Mouse (Mus musculus): ENCODE results near the gene Opcml. TPM values are rescaled to one million over a fixed set of nuclear protein-coding genes. Genes with fewer than 3 reads are reported as not detected.

Opcml gene
- polyA plus RNA-seq, 1 experiment: 0.11 TPM

DNA sequence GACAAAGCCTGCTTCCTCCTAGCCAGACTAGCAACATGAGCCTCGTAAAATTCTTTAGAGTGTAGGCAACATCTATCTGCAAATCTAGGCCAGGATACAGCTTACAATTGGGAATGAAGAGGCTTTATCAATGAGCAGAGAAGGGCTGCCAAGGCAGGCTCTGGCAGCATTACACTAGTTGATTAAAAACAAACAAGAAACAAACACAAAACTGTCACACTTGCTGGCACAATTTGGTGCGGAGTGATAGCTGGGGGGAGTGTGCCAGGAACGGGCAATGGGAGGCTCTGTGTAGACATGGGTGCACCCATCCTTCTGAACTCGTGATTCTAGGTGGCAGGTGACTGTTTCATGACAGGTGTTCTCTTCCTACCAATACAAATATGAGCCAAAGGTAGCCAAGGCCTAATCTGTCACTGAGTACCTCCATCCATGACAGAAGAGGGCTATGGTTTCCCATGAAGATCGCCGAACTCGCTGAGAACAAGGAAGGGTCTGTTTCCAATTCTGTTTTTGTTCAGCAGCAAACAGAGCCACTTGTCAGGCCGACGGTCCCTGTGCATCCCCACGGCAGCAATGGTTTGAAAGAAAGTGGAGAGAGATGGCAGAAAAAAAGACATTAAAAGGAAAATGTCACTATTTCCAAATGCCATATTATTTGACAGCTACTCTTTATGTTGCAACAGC lies 574.0 kb downstream of the Opcml start:
- WGBS: 78% methylated on average over 10 of the region's 10 CpGs
- no peak for DNase-seq (ENCODE audit: low read depth, low spot score)

- no peak for DNase-seq (ENCODE audit: low read depth, low spot score)
- WGBS: 87% methylated on average over 2 of the region's 2 CpGs
Measured at GRCm38 (mm10) chr9:28365160-28365473, 574.5 kb downstream of the Opcml start.

DNA sequence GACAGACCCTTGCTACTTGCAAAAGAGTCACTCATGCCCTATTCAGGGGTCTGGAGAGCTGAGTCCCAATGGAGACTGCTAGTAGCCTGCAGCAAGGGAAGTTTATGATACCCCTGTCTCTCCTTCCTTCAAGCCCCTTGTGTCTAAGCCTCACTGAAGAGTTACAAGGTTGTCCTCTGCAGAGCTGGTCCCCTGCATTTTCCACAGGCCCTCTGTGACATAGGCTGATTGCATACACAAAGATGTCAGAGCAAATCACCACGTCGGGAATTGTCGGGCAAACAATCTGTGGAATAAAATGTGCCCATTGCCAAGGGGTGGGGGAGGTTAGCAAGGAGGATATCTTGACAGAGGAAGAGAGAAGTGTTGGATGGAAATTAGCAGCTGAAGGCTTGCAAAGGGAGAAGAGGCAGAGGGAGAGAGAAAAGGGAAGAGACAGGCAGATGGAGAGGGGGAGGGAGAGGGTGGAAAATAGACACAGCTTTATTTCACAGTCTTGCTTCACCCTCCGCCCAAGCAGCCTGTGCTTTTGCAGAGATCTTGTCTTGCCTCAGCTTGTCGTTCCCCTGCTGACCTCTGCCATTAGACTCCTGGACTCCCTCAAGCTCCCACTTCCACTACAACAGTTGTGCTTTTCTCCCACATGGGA lies 596.1 kb downstream of the Opcml start:
- WGBS: 43% methylated on average over 5 of the region's 5 CpGs
- DNase-seq (ENCODE audit: low read depth, low spot score): no peak

DNA sequence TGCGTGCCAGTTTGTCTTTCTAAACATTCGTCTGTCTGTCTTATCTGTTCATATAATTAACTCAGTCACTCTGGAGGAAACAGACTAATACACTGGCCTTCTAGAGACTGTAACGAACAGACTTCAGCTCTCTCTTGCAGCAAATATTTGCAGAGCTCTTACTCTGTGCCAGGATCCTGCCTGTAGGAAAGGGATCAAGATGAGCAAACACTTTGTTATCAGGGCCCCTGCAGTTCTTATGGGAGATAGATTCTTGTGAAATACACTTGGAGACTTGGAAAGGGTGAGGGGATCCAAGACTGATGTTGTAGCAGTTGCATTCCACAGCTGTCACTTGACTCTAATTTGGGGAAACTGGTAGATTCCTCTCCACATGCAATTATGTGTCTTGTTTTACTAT lies 604.6 kb downstream of the Opcml start:
- DNase-seq (ENCODE audit: low read depth, low spot score): no peak
- 5% methylated on average over 3 of the region's 3 CpGs for WGBS

DNA sequence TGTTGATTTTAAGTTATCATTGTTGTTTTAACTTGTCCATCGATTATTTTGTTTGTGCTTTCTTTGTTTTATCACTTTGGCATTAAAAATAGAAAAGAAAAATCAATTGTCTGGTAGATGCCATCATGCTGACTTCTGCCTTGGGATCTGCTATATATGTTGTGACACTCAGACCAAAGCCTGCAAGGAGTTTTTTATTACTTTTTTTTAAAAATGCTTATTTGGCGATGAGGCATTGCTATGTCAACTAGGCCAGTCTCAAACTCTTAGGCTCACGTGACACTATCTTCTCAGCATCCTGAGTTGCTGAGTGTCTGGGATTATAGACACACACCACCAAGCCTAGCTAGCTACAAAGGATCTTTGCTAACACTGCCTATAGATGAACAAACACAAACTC lies 605.1 kb downstream of the Opcml start:
- 53% methylated on average over 3 of the region's 3 CpGs for WGBS
- DNase-seq (ENCODE audit: low read depth, low spot score): no peak

DNA sequence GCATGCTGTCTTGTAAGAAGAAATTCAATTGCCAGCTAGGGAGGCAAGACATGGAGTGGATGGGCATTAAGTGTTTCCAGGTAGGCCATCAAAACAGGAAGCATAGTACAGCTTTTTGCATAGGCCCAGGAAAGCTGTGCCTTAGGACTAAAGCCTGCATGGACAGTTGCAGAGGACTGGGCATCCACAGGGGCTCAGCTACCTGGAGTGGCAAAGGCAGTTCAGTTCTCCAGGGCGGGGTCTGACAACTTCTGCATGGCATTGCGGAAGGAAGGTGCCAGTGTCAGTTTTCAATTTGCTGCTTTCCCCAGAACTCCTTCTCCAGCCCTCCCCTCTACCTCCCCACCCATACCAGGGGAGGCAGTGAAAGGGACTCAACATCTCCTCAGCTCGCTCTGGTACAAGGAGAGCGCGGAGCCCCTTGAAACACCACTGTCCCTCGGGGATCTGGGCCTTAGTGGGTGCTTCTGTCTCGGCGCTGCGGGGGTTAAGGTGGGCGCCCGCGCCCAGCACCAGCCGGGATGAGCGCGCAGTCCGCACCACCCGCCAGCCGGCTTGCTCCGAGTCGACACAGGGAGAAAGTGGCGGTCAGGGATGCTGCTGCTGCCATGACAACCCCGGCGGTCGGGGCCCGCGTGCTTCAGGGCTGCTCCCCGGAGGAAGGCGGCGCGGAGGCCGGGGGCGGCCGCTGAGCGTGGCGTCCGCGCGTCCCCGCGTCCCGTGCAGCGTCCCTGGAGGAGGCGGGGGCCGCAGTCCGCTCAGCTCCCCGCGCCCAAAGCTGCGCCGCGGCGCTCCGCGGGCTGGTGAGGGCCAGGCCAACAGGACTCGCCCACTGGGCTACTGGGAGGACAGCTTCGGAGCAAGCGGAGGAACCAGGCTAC lies 612.4 kb downstream of the Opcml start:
- DNase-seq (ENCODE audit: low read depth, low spot score): no peak
- 4% methylated on average over 54 of the region's 56 CpGs for WGBS

GRCm38 (mm10) chr9:28403831-28404562 lies 613.4 kb downstream of the Opcml start:
- no peak for DNase-seq (ENCODE audit: low read depth, low spot score)
- 8% methylated on average over 30 of the region's 30 CpGs for WGBS

DNA sequence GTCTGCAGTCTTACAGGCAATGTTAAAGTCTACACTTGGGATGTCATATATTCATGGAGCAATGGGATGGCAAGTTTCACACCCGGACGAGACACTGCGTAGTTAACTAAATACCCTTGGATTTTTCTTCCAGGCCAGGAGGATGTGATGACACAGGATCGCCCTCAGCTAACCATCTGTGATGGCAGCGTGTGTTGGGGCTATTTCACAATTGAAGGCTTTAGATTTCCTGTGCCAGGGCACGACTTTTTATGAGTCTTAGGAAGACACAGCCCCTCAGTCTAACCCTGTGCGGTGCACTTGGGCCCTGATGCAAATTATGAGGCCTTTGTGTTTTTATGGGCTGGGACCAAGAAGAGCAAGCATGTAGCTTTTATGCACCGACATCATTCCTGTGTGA lies 614.0 kb downstream of the Opcml start:
- WGBS: 60% methylated on average over 8 of the region's 8 CpGs
- no peak for DNase-seq (ENCODE audit: low read depth, low spot score)

DNA sequence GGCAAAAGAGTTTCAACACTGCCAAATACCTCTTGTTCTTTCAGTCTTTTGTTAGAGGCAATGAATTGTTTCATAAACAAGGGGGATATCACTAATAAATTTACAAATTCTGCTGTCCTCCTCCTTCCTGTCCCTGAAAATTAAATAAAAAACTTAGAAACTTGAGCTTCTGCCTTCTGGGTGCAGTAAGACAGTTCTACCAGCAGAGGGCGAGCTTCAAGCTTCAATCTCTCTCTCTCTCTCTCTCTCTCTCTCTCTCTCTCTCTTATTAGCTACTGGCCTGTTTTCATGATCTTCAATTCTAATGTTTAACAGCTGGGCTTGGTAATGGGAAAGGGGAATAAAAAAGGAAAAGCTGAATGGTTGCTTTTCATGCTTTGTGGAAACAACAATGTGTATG lies 615.2 kb downstream of the Opcml start:
- 0% methylated on average over 1 of the region's 1 CpGs for WGBS
- no peak for DNase-seq (ENCODE audit: low read depth, low spot score)

DNA sequence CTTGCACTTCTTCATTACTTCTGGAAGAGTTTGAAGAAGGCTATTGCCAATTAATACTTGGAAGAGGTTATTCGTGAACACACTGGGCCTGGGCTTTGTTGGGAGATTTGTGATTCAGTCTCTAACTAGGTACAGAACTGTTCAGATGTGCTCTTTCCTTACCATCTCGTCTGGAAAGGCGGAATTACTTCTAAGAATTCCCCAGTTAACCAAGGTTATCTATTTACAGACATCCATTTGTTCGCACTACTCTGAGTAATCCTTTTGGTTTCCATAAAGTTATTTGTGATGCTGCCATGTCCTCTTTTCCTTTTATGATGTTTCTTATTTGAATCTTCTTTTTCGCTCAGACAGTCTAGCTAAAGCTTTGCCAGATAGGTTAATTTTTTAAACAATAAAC lies 630.2 kb downstream of the Opcml start:
- no peak for DNase-seq (ENCODE audit: low read depth, low spot score)
- WGBS: 67% methylated on average over 5 of the region's 5 CpGs

DNA sequence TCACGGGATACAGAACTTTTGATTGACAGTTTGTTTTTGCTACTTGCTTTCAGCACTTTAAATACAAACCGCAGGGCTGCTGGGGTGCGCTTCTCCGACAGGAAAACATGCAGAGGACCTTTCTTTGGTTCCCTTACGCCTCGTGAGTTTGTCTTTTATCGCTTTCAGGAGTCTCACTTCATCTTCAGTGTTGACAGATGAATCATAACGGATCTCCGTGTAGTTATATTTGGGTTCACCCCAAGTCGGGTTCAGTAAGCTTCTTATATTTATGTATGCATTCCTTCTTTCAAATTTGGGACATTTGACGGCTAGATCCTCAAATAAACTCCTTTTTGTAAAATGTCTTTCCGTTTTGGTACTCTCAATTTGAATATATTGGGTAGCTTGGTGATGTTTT lies 632.8 kb downstream of the Opcml start:
- WGBS: 66% methylated on average over 12 of the region's 12 CpGs
- no peak for DNase-seq (ENCODE audit: low read depth, low spot score)

- no peak for DNase-seq (ENCODE audit: low read depth, low spot score)
- WGBS: 73% methylated on average over 8 of the region's 8 CpGs
Measured at GRCm38 (mm10) chr9:28432159-28432558, 641.6 kb downstream of the Opcml start.

- no peak for DNase-seq (ENCODE audit: low read depth, low spot score)
- WGBS: 75% methylated on average over 4 of the region's 4 CpGs
Measured at GRCm38 (mm10) chr9:28438752-28439151, 648.2 kb downstream of the Opcml start.

DNA sequence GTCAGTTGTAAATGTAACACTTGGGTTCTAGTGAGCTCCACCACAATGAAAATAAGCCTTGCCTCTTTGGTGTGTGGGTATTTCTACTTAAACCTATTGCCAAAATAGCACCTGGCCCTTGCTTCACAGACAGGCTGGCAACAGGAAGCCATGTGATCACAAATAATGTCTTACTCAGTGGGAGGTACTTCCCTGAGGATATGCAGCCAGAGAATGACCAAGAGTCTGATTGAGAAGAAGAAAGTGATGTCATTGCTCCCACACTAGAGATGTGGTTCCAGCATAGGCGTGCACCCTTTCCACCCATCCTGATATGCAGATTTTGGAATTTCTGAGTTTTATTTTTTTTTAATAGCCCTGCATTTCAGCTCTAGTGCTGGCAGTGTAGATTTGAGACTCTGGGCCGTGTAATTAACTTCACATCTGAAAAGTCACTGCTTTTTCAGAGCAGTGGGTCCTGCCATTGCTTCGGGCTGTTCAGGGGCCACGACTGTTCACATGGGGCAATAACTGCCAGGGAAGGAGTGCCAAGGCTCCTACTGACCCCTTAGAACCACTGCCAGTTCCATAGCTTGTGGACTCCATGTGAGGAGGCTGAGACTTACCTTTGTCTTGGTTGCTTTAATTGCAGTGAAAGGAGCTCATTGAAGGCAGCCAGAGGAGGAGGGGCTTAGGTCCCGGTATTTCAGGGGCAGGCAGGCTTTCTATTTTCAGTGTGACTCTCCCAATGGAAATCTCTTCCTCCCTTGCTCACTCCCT lies 649.0 kb downstream of the Opcml start:
- WGBS: 57% methylated on average over 5 of the region's 5 CpGs
- DNase-seq (ENCODE audit: low read depth, low spot score): no peak

- no peak for DNase-seq (ENCODE audit: low read depth, low spot score)
- WGBS: 76% methylated on average over 3 of the region's 3 CpGs
Measured at GRCm38 (mm10) chr9:28440192-28440795, 649.7 kb downstream of the Opcml start.

- 57% methylated on average over 3 of the region's 3 CpGs for WGBS
- no peak for DNase-seq (ENCODE audit: low read depth, low spot score)
Measured at GRCm38 (mm10) chr9:28444485-28444884, 653.9 kb downstream of the Opcml start.

GRCm38 (mm10) chr9:28444972-28445371 lies 654.4 kb downstream of the Opcml start:
- DNase-seq (ENCODE audit: low read depth, low spot score): no peak
- 77% methylated on average over 8 of the region's 8 CpGs for WGBS

- WGBS: 77% methylated on average over 1 of the region's 1 CpGs
- DNase-seq (ENCODE audit: low read depth, low spot score): no peak
Measured at GRCm38 (mm10) chr9:28445863-28446262, 655.3 kb downstream of the Opcml start.

All from large intestine, adult 2 months (tissue).